Mouse (Mus musculus) heart, embryonic 10.5 days (tissue): Measurements from ENCODE around the gene Acat2. TPM values are rescaled to one million over a fixed set of nuclear protein-coding genes. Genes with fewer than 3 reads are reported as not detected.
A peak's percentile ranks its signal among the peaks of the same experiment; 100 is the strongest.
"Not testable (repeated sequence)": the region's sequence is repeated elsewhere in the genome, so short reads cannot be mapped to it uniquely, and the experiment has no call there.

Source experiments
- DNase-seq: peaks from one replicate; pipeline ENCODE4 v3.0.0-alpha.2; 2017; ENCODE audit warnings: low spot score
- H3K27ac ChIP-seq: fragments of 300-500 bp; sonication (generic); 2 replicates; pipeline ENCODE4 v1.5.1; 2016; ENCODE audit warnings: mild to moderate bottlenecking
- H3K27me3 ChIP-seq: fragments of 300-500 bp; sonication (generic); 2 replicates; pipeline ENCODE4 v1.6.1; 2016; ENCODE audit warnings: mild to moderate bottlenecking; ENCODE audit not compliant: poor library complexity, insufficient read depth, severe bottlenecking
- H3K36me3 ChIP-seq: fragments of 300-500 bp; sonication (generic); 2 replicates; pipeline ENCODE4 v1.6.1; 2016; ENCODE audit warnings: mild to moderate bottlenecking, moderate library complexity
- H3K4me1 ChIP-seq: fragments of 300-500 bp; sonication (generic); 2 replicates; pipeline ENCODE4 v1.6.1; 2016; ENCODE audit warnings: mild to moderate bottlenecking
- H3K4me3 ChIP-seq: fragments of 300-500 bp; sonication (generic); 2 replicates; pipeline ENCODE4 v1.5.1; 2016; ENCODE audit warnings: mild to moderate bottlenecking, moderate library complexity
- H3K9me3 ChIP-seq: fragments of 300-500 bp; sonication (generic); 2 replicates; pipeline ENCODE4 v1.6.1; 2016; ENCODE audit warnings: mild to moderate bottlenecking, moderate library complexity
- WGBS: fragments of 180-500 bp; shearing (Covaris S2); methylation state at CpG from one replicate; pipeline ENCODE4 v1.1.7; 2016; 5-methylcytosine and 5-hydroxymethylcytosine counted together
- polyA plus RNA-seq: library from polyadenylated mRNA; unstranded; fragments of >200 nt; fragmentation: Nextera tagmentation; extraction: Ambion mirVana; gene quantifications from 2 replicates; pipeline ENCODE4 v1.2.1, GENCODE M21; 2016

Acat2 gene
- polyA plus RNA-seq, 1 experiment from 2014 or later = 146 TPM

GRCm38 (mm10) chr17:12991635-12992358 is 31.2 kb upstream of the Acat2 start:
- peak; percentile 92 for DNase-seq
- peaks cover 3% of the 10 kb centered on the region for H3K4me1 ChIP-seq
- WGBS = under 1% methylated on average over 84 of the region's 84 CpGs
- H3K9me3 ChIP-seq = no peaks in the 10 kb centered on the region
- H3K4me3 ChIP-seq = peak overlapping the region; percentile 98
- H3K36me3 ChIP-seq = peaks cover 8% of the 10 kb centered on the region
- no peaks in the 10 kb centered on the region for H3K27me3 ChIP-seq
- H3K27ac ChIP-seq = peak overlapping the region; percentile 100

- Histone ChIP-seq H3K4me3 (peak overlapping the region; percentile 98), H3K27ac (peak overlapping the region; percentile 100), H3K4me1 (peaks cover 3% of the 10 kb centered on the region), H3K27me3 (no peaks in the 10 kb centered on the region), H3K36me3 (peaks cover 11% of the 10 kb centered on the region), H3K9me3 (no peaks in the 10 kb centered on the region)
- 4% methylated on average over 12 of the region's 12 CpGs for WGBS
- DNase-seq = no peak
Measured at GRCm38 (mm10) chr17:12991194-12991634, 30.7 kb upstream of the Acat2 start.

GRCm38 (mm10) chr17:12990567-12991145 is 30.1 kb upstream of the Acat2 start:
- peaks cover 13% of the 10 kb centered on the region for H3K36me3 ChIP-seq
- no peak for DNase-seq
- H3K27me3 ChIP-seq = no peaks in the 10 kb centered on the region
- WGBS = 62% methylated on average over 8 of the region's 8 CpGs
- H3K27ac ChIP-seq = peak overlapping the region; percentile 100; the same call in 1 of the 2 replicates
- peaks cover 3% of the 10 kb centered on the region for H3K4me1 ChIP-seq
- H3K4me3 ChIP-seq = peak overlapping the region; percentile 98
- no peaks in the 10 kb centered on the region for H3K9me3 ChIP-seq

GRCm38 (mm10) chr17:12988096-12988495 is 27.5 kb upstream of the Acat2 start:
- DNase-seq, H3K4me1 ChIP-seq, H3K27me3 ChIP-seq, H3K27ac ChIP-seq, H3K4me3 ChIP-seq, H3K9me3 ChIP-seq: not testable (repeated sequence)
- H3K36me3 ChIP-seq = peaks cover 38% of the 10 kb centered on the region
- WGBS = 96% methylated on average over 8 of the region's 8 CpGs

- Histone ChIP-seq H3K27ac (no peak overlapping the region), H3K9me3 (no peaks in the 10 kb centered on the region), H3K4me1 (no peaks in the 10 kb centered on the region), H3K4me3 (no peak overlapping the region), H3K36me3 (peaks cover 74% of the 10 kb centered on the region), H3K27me3 (no peaks in the 10 kb centered on the region)
- no peak for DNase-seq
- 64% methylated on average over 2 of the region's 2 CpGs for WGBS
Measured at GRCm38 (mm10) chr17:12983988-12984387, 23.4 kb upstream of the Acat2 start.

- no peak for DNase-seq
- no peak overlapping the region for H3K27ac ChIP-seq
- no peaks in the 10 kb centered on the region for H3K4me1 ChIP-seq
- H3K27me3 ChIP-seq = no peaks in the 10 kb centered on the region
- H3K36me3 ChIP-seq = peaks cover 80% of the 10 kb centered on the region
- H3K4me3 ChIP-seq = no peak overlapping the region
- WGBS = 95% methylated on average over 1 of the region's 1 CpGs
- H3K9me3 ChIP-seq = no peaks in the 10 kb centered on the region
Measured at GRCm38 (mm10) chr17:12978546-12978945, 18.0 kb upstream of the Acat2 start.

GRCm38 (mm10) chr17:12973851-12974250 is 13.3 kb upstream of the Acat2 start:
- H3K4me3 ChIP-seq = no peak overlapping the region
- WGBS = 88% methylated on average over 2 of the region's 2 CpGs
- no peak for DNase-seq
- peaks cover 77% of the 10 kb centered on the region for H3K36me3 ChIP-seq
- no peaks in the 10 kb centered on the region for H3K4me1 ChIP-seq
- H3K9me3 ChIP-seq = no peaks in the 10 kb centered on the region
- no peak overlapping the region for H3K27ac ChIP-seq
- no peaks in the 10 kb centered on the region for H3K27me3 ChIP-seq

GRCm38 (mm10) chr17:12967173-12967572 is 6.6 kb upstream of the Acat2 start:
- H3K36me3 ChIP-seq = peaks cover 54% of the 10 kb centered on the region
- H3K27ac ChIP-seq = no peak overlapping the region
- WGBS = 97% methylated on average over 2 of the region's 2 CpGs
- no peak for DNase-seq
- no peaks in the 10 kb centered on the region for H3K9me3 ChIP-seq
- H3K4me1 ChIP-seq = no peaks in the 10 kb centered on the region
- no peaks in the 10 kb centered on the region for H3K27me3 ChIP-seq
- no peak overlapping the region for H3K4me3 ChIP-seq

GRCm38 (mm10) chr17:12963476-12963875 is 2.9 kb upstream of the Acat2 start:
- Histone ChIP-seq H3K9me3 (no peaks in the 10 kb centered on the region), H3K36me3 (peaks cover 30% of the 10 kb centered on the region), H3K27ac (no peak overlapping the region), H3K4me1 (peaks cover 8% of the 10 kb centered on the region), H3K4me3 (no peak overlapping the region), H3K27me3 (no peaks in the 10 kb centered on the region)
- 85% methylated on average over 3 of the region's 3 CpGs for WGBS
- DNase-seq = no peak

GRCm38 (mm10) chr17:12959377-12959776 is 1.2 kb downstream of the Acat2 start:
- H3K36me3 ChIP-seq = peaks cover 16% of the 10 kb centered on the region
- H3K27me3 ChIP-seq, H3K9me3 ChIP-seq, H3K4me3 ChIP-seq, DNase-seq, H3K4me1 ChIP-seq, H3K27ac ChIP-seq: not testable (repeated sequence)
- 73% methylated on average over 2 of the region's 2 CpGs for WGBS

- Histone ChIP-seq H3K27ac (no peak overlapping the region), H3K36me3 (peaks cover 34% of the 10 kb centered on the region), H3K4me1 (peaks cover 8% of the 10 kb centered on the region), H3K4me3 (no peak overlapping the region), H3K27me3 (no peaks in the 10 kb centered on the region), H3K9me3 (no peaks in the 10 kb centered on the region)
- WGBS = 89% methylated on average over 8 of the region's 8 CpGs
- DNase-seq = no peak
Measured at GRCm38 (mm10) chr17:12956664-12957063, 3.9 kb downstream of the Acat2 start.

- H3K36me3 ChIP-seq = peaks cover 72% of the 10 kb centered on the region
- WGBS = 96% methylated on average over 5 of the region's 5 CpGs
- H3K4me3 ChIP-seq = no peak overlapping the region
- H3K27ac ChIP-seq = no peak overlapping the region
- no peak for DNase-seq
- H3K4me1 ChIP-seq = no peaks in the 10 kb centered on the region
- no peaks in the 10 kb centered on the region for H3K27me3 ChIP-seq
- no peaks in the 10 kb centered on the region for H3K9me3 ChIP-seq
Measured at GRCm38 (mm10) chr17:12949669-12950068, 10.9 kb downstream of the Acat2 start.

- Histone ChIP-seq H3K4me3 (no peak overlapping the region), H3K27me3 (no peaks in the 10 kb centered on the region), H3K4me1 (peaks cover 7% of the 10 kb centered on the region), H3K9me3 (no peaks in the 10 kb centered on the region), H3K27ac (no peak overlapping the region), H3K36me3 (peaks cover 45% of the 10 kb centered on the region)
- peak; percentile 61 for DNase-seq
- 92% methylated on average over 6 of the region's 6 CpGs for WGBS
Measured at GRCm38 (mm10) chr17:12942459-12943162, 17.9 kb downstream of the Acat2 start.
